Mouse (Mus musculus): ENCODE results near the gene Sema3e. TPM values are rescaled to one million over a fixed set of nuclear protein-coding genes. Genes with fewer than 3 reads are reported as not detected.

Gene Sema3e
- polyA plus RNA-seq, 1 experiment, result 0.47 TPM

GRCm38 (mm10) chr5:14073152-14073551 is 48.1 kb downstream of the Sema3e start:
- Histone ChIP-seq H3K27me3 (ENCODE audit: control insufficient read depth, insufficient read depth, low read length) (no peaks in the 10 kb centered on the region), H3K4me1 (ENCODE audit: control insufficient read depth, insufficient read depth, low read length) (no peaks in the 10 kb centered on the region), H3K36me3 (ENCODE audit: control insufficient read depth, insufficient read depth, low read length) (no peaks in the 10 kb centered on the region), H3K4me3 (ENCODE audit: control insufficient read depth, low read depth, low read length) (no peak overlapping the region), H3K27ac (ENCODE audit: control insufficient read depth, insufficient read depth, low read depth, low read length) (no peak overlapping the region)
- TF ChIP-seq POLR2A (IDR thresholded peaks at IDR 0.05; ENCODE audit: control insufficient read depth, low read depth, low read length) (no peak), CTCF (IDR thresholded peaks at IDR 0.05; ENCODE audit: control insufficient read depth, insufficient read depth, insufficient replicate concordance, low read depth, low read length) (no peak)

GRCm38 (mm10) chr5:14088100-14088499 is 63.0 kb downstream of the Sema3e start:
- Histone ChIP-seq H3K36me3 (ENCODE audit: control insufficient read depth, insufficient read depth, low read length) (no peaks in the 10 kb centered on the region), H3K27me3 (ENCODE audit: control insufficient read depth, insufficient read depth, low read length) (no peaks in the 10 kb centered on the region), H3K4me3 (ENCODE audit: control insufficient read depth, low read depth, low read length) (no peak overlapping the region), H3K27ac (ENCODE audit: control insufficient read depth, insufficient read depth, low read depth, low read length) (no peak overlapping the region), H3K4me1 (ENCODE audit: control insufficient read depth, insufficient read depth, low read length) (no peaks in the 10 kb centered on the region)
- no peak for TF ChIP-seq POLR2A (IDR thresholded peaks at IDR 0.05; ENCODE audit: control insufficient read depth, low read depth, low read length)
- TF ChIP-seq CTCF (IDR thresholded peaks at IDR 0.05; ENCODE audit: control insufficient read depth, insufficient read depth, insufficient replicate concordance, low read depth, low read length), result no peak

GRCm38 (mm10) chr5:14089875-14090608 is 65.0 kb downstream of the Sema3e start:
- TF ChIP-seq POLR2A (IDR thresholded peaks at IDR 0.05; ENCODE audit: control insufficient read depth, low read depth, low read length) (no peak), CTCF (IDR thresholded peaks at IDR 0.05; ENCODE audit: control insufficient read depth, insufficient read depth, insufficient replicate concordance, low read depth, low read length) (no peak)
- Histone ChIP-seq H3K27ac (ENCODE audit: control insufficient read depth, insufficient read depth, low read depth, low read length) (no peak overlapping the region), H3K4me3 (ENCODE audit: control insufficient read depth, low read depth, low read length) (no peak overlapping the region), H3K4me1 (ENCODE audit: control insufficient read depth, insufficient read depth, low read length) (no peaks in the 10 kb centered on the region), H3K36me3 (ENCODE audit: control insufficient read depth, insufficient read depth, low read length) (no peaks in the 10 kb centered on the region), H3K27me3 (ENCODE audit: control insufficient read depth, insufficient read depth, low read length) (no peaks in the 10 kb centered on the region)

GRCm38 (mm10) chr5:14090609-14090969 is 65.5 kb downstream of the Sema3e start:
- H3K4me3 ChIP-seq (ENCODE audit: control insufficient read depth, low read depth, low read length), result no peak overlapping the region
- no peaks in the 10 kb centered on the region for H3K27me3 ChIP-seq (ENCODE audit: control insufficient read depth, insufficient read depth, low read length)
- H3K27ac ChIP-seq (ENCODE audit: control insufficient read depth, insufficient read depth, low read depth, low read length), result no peak overlapping the region
- TF ChIP-seq POLR2A (IDR thresholded peaks at IDR 0.05; ENCODE audit: control insufficient read depth, low read depth, low read length) (no peak), CTCF (IDR thresholded peaks at IDR 0.05; ENCODE audit: control insufficient read depth, insufficient read depth, insufficient replicate concordance, low read depth, low read length) (no peak)
- no peaks in the 10 kb centered on the region for H3K4me1 ChIP-seq (ENCODE audit: control insufficient read depth, insufficient read depth, low read length)
- no peaks in the 10 kb centered on the region for H3K36me3 ChIP-seq (ENCODE audit: control insufficient read depth, insufficient read depth, low read length)

GRCm38 (mm10) chr5:14092262-14092776 is 67.2 kb downstream of the Sema3e start:
- no peak overlapping the region for H3K27ac ChIP-seq (ENCODE audit: control insufficient read depth, insufficient read depth, low read depth, low read length)
- H3K4me1 ChIP-seq (ENCODE audit: control insufficient read depth, insufficient read depth, low read length), result no peaks in the 10 kb centered on the region
- no peak overlapping the region for H3K4me3 ChIP-seq (ENCODE audit: control insufficient read depth, low read depth, low read length)
- H3K27me3 ChIP-seq (ENCODE audit: control insufficient read depth, insufficient read depth, low read length), result no peaks in the 10 kb centered on the region
- no peak for TF ChIP-seq POLR2A (IDR thresholded peaks at IDR 0.05; ENCODE audit: control insufficient read depth, low read depth, low read length)
- TF ChIP-seq CTCF (IDR thresholded peaks at IDR 0.05; ENCODE audit: control insufficient read depth, insufficient read depth, insufficient replicate concordance, low read depth, low read length), result no peak
- no peaks in the 10 kb centered on the region for H3K36me3 ChIP-seq (ENCODE audit: control insufficient read depth, insufficient read depth, low read length)

GRCm38 (mm10) chr5:14096196-14096595 is 71.1 kb downstream of the Sema3e start:
- H3K36me3 ChIP-seq (ENCODE audit: control insufficient read depth, insufficient read depth, low read length), result no peaks in the 10 kb centered on the region
- H3K4me3 ChIP-seq (ENCODE audit: control insufficient read depth, low read depth, low read length), result no peak overlapping the region
- H3K4me1 ChIP-seq (ENCODE audit: control insufficient read depth, insufficient read depth, low read length), result no peaks in the 10 kb centered on the region
- no peaks in the 10 kb centered on the region for H3K27me3 ChIP-seq (ENCODE audit: control insufficient read depth, insufficient read depth, low read length)
- H3K27ac ChIP-seq (ENCODE audit: control insufficient read depth, insufficient read depth, low read depth, low read length), result no peak overlapping the region
- no peak for TF ChIP-seq CTCF (IDR thresholded peaks at IDR 0.05; ENCODE audit: control insufficient read depth, insufficient read depth, insufficient replicate concordance, low read depth, low read length)
- no peak for TF ChIP-seq POLR2A (IDR thresholded peaks at IDR 0.05; ENCODE audit: control insufficient read depth, low read depth, low read length)

- Histone ChIP-seq H3K4me1 (ENCODE audit: control insufficient read depth, insufficient read depth, low read length) (no peaks in the 10 kb centered on the region), H3K27me3 (ENCODE audit: control insufficient read depth, insufficient read depth, low read length) (no peaks in the 10 kb centered on the region), H3K36me3 (ENCODE audit: control insufficient read depth, insufficient read depth, low read length) (no peaks in the 10 kb centered on the region), H3K4me3 (ENCODE audit: control insufficient read depth, low read depth, low read length) (no peak overlapping the region), H3K27ac (ENCODE audit: control insufficient read depth, insufficient read depth, low read depth, low read length) (no peak overlapping the region)
- TF ChIP-seq POLR2A (IDR thresholded peaks at IDR 0.05; ENCODE audit: control insufficient read depth, low read depth, low read length), result no peak
- no peak for TF ChIP-seq CTCF (IDR thresholded peaks at IDR 0.05; ENCODE audit: control insufficient read depth, insufficient read depth, insufficient replicate concordance, low read depth, low read length)
These were observed 73.6 kb downstream of the Sema3e start for GRCm38 (mm10) chr5:14098677-14099076.

Measured in testis, adult 2 months (tissue).